Mouse (Mus musculus) layer of hippocampus, adult 8-10 months (tissue): Measurements from ENCODE around the gene Clcn6. TPM values are rescaled to one million over a fixed set of nuclear protein-coding genes. Genes with fewer than 3 reads are reported as not detected.
A peak's percentile ranks its signal among the peaks of the same experiment; 100 is the strongest.

Experiments used
- DNase-seq, 2 experiments: peaks; one replicate each; pipeline ENCODE4 v3.0.0; 2022; ENCODE audit warnings: low spot score in 2 of 2
- total RNA-seq, 4 experiments: library from RNA; stranded (reverse); gene quantifications; 2 replicates each; pipeline ENCODE4 v1.2.4; 2022

The Clcn6 gene
- total RNA-seq, 4 experiments from 2014 or later: 81.7 to 89.6 (median 84.8) TPM

GRCm38 (mm10) chr4:148040029-148040830 is 1.6 kb upstream of the Clcn6 start:
- no peak for DNase-seq

DNA sequence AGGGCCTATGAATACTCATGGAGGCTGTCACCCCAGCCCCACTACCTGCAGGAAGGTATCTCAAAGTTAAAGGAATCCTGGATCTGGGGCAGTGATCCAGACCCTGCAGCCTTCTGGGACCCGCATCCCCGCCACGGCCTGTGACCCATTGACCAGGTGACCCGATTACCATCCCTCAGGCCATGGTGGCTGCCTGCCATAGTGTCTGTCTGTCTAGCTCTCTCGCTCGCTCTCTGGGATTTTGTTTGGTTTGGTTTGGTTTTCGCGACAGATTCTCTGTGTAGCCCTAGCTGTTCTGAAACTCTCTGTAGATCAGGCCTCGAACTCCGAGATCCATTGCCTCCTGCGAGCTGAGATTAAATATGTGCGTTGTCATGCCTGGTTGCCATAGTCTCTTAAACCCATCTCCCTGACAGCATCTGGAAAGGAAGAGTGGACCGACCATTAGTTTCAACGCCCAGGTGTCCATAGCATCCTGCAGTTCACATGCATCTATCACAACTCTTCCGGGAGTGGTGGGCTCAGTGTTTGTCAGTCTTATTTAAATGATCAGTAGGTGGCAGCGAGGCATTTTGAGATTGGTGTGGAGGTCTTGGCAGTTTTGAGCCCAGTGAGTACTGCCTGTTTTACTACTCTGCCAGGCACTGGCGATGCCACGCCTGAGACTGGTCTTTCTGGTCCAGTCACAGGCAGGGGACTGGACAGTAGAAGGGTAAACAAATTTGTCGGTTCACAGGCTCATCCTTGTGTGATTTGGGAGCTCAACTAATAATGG is 820 bp upstream of the Clcn6 start:
- DNase-seq: no peak

- no peak for DNase-seq
Observed at GRCm38 (mm10) chr4:148038079-148038599, 482 bp downstream of the Clcn6 start.

DNA sequence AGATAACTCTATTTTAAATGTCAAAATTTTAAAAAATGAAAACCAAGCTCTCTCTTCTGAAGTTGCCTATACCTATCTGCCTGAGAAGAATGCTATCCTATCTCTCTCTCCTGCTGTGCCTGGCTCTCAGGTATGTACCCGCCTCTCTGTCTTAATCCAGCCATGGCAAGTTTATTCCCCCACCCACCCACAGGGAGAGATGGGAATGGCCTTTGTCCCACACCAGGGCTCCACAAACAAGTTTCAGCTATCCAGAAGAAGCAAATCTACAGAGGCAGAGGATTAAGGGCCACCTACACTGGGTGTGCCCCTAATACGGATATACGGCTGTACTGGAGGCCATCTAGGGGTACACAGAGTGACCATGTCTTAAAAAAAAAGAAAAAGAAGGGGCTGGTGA is 3.2 kb downstream of the Clcn6 start:
- no peak for DNase-seq

DNA sequence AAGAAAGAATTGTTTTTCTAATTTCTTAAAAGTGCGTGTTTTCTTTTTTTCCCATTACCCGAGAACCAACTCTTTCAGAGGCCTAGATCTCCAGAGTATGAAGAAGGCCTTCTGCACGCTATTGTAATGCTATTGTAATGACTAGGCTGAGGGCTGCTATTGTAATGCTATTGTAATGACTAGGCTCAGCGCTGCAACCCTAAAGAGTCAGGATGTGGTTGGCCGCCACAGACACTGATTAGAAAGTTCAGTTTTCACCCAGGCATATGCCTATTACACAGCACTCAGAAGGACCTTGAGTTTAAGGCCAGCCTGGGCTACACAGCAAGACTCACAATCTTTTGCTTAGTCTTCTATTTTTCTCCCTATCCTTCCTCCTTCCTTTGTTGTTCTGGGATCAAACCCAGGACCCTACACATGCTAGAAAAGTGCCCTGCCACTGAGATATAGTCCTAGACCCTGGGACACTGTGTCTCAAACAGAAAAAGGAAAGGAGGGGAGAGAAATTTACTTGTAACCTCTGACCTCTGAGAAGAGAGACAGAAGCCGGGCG is 4.7 kb downstream of the Clcn6 start:
- no peak for DNase-seq

DNA sequence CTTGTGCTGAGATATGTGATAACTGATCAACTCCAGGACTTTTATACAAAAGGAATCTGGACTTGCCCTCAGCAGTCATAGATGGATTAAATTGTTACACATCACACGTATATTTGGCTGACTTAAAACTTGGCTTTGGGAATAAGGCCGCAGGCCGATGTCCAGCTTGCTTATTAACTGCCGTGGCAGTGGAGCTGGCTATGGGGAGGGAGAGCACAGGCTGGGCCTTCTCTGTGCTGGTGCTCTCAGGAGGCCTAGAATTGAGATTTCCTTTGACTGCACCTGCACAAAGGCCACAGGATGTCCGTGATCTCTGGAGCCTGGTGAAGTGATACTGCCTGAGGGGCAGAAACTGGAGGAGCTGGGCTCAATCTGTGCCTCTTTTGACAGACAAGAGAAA is 8.1 kb downstream of the Clcn6 start:
- no peak for DNase-seq

DNA sequence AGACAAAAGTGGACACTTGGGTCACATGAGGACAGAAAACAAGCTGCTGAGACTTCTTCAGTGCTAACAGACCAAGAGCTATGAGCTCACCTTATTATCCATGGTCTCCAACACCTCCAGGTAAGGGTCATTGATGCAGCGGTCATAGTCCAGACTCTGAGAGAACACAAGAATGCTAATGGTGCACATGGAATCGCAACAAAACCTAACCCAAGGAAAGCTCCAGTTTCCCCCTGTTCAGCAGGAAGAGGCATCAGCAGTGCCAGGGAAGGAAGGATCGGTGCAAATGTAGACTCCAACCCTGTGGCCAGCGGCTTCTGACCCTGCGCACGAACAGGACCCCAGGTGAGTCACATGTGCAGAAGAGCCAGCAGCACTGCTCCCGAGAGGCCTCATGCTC is 9.3 kb downstream of the Clcn6 start:
- no peak for DNase-seq

DNA sequence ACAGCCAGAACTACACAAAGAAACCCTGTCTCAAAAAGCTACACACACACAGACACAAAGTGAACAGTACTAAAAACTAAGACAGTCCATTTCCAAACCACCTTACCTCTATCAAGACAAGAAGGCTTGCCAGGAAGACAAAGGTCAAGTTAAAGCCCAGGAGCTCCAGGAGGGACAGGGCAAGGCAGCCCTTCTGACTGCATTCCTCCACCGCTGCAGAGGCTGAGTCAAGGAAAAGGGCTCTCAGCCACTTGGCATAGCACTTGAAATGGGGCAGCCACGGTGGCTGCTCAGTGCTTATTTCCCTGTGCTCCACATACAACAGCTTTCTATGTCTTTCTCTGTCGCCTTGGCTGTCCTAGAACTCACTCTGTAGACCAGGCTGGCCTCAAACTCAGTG is 14.6 kb downstream of the Clcn6 start:
- no peak for DNase-seq

GRCm38 (mm10) chr4:148018410-148018809 is 20.2 kb downstream of the Clcn6 start:
- DNase-seq: no peak

GRCm38 (mm10) chr4:148016981-148017380 is 21.6 kb downstream of the Clcn6 start:
- no peak for DNase-seq

DNA sequence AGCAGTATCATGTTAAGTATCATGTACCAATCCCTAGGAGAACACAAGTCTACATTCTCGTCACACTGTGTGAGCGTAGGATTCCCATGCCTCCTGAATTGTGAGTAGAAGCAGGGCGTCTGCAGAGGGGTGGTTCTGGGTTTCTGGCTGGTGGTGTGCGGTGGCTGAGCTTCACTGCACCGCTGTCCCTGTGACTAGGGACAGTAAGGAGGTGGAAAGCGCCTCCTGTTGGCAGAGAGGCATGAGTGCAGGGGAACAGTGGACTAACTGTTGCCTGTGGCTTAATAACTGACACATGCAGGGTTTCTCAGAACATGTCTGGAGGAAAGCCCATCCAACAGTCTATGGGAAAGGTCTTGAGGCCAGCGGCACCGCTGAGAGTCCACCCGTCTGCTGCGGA is 23.2 kb downstream of the Clcn6 start:
- no peak for DNase-seq

DNA sequence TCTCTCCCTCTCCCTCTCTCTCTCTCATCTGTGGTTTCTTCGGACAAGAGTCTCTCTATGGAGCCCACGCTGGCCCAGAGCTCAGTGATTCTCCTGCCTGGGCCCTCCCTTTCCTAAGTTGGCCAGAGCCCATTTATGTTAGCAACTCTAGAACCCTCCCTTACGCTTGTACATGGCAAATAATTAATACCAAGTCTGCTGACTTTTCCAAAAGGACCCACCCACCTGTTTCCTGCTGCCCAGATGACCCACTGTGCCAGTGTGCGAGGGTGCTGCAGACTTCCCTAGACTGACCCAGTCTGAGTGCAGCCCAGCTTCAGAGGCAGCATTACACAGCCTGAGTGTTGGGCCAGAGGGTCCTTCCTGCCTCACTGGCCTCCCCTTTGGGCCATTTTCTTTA is 26.4 kb downstream of the Clcn6 start:
- DNase-seq: no peak

DNA sequence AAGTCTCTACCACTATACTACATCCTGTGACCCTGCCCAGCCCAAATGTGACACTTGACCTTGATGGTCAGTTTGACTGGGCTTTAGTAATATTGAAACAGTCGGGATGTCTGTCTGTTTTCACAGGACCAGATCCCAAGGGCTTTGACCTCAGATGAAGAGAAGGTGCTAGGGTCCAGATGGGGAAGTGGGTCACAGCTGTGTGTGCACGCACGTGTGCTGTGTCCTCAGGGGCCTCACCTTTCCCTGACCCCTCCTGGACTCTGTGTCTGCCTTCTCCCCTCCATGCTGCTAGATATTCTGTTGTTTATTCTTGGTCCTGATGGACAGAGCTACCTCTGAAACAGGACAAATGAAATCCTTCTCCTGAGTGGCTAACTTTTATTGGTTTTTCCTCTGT is 27.3 kb downstream of the Clcn6 start:
- DNase-seq: no peak

GRCm38 (mm10) chr4:148009641-148010040 is 29.0 kb downstream of the Clcn6 start:
- no peak for DNase-seq

DNA sequence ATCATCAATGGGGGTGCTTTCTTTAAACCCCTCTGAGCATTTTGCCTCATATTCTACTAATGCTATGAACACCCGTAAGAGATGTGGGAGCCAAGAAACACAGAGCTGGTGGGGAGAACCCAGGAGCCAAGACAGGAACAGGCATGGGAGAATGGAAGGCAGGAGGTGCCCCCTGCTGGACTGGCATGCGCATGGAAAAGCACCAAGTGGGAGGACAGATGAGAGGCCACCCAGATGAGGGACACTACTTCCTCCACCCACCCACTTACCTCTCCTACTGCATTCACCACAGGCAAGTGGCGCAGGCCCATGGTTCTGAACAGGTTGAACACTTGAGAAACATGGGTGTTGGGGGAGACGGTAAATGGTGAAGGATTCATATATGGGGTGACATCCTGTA is 30.2 kb downstream of the Clcn6 start:
- peak; percentile 48 to 58 for DNase-seq

GRCm38 (mm10) chr4:148004361-148004760 is 34.3 kb downstream of the Clcn6 start:
- DNase-seq: no peak

GRCm38 (mm10) chr4:148001866-148002265 is 36.8 kb downstream of the Clcn6 start:
- no peak for DNase-seq

DNA sequence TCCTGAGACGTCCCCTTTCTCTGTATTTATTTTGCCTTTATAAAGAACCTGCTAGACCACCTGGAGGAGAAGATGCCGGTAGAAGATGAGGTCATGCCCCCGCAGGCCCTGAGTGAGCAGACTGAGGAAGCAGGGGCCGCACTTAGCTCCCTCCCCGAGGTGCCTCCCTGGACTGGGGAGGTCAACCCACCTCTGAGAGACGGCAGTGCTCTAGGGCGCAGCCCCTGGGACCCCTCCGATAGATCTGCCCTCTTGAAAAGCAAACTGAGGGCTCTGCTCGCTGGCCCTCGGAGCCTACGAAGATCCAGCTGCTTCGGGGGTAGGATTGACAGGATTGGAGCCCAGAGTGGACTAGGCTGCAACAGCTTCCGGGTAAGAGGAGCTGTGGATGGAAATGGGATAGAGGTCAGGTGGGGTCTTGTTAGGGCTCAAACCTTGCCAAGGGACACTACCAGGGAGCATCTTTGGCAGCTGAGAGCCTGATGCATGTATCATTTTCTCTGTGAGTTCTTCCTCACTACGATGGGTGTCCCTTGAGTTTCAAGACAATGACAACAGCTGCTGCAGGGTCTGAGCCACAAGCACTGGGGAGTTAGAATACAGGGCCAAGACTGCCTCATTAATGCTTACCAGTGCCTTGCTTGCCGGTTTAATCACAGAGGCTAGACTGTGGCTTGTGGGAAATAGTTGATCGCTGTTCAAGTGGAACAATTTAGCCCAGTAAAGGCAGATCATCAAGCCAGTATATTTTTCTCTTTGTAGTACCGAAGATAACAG is 37.4 kb downstream of the Clcn6 start:
- DNase-seq: no peak

GRCm38 (mm10) chr4:148000202-148000772 is 38.3 kb downstream of the Clcn6 start, which contains the start of gene Nppa:
Gene Nppa (plus strand): TSS chr4:148000722.
- DNase-seq: no peak

DNA sequence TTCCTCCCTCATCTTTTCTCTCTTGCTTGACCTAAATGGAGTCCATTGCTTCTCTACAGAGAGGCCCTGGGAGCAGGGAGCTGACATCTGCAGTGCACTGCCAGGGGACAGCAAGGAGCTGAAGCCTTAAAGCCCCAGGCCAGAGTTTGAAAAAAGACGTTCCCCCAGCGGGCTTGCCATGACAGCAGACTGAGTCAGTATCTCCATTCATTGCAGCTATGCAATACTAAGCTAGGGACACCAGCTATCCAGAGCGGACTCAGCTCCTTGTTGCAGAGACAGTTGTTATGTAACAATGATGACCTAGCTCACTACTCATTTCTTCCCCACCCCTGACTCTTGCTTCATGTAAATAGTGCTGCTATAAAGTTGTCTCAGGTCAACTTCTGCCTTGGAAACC is 43.3 kb downstream of the Clcn6 start:
- DNase-seq: no peak

- no peak for DNase-seq
Observed at GRCm38 (mm10) chr4:147993571-147994095, 45.0 kb downstream of the Clcn6 start.
